ENCODE assay signal across 10 mouse cellular contexts in the genomic region with DNA sequence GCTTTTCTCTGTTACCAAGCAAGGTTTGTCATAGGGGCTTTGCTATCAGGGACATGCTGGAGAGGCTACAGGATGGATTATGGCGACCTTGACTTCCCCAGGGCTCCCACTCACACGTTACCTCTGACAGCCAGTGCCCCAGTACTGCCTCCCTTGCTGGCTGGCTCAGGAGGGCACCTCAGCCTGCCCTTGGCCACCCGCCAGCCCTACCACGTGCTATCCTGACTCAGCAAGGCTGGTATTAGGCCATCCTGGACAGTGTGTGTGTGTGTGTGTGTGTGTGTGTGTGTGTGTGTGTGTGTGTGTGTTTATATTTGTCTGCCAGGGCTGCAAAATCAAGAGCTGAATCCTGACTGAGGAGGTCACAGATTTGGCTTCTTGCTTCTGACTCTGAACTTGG. TPM values are rescaled to one million over a fixed set of nuclear protein-coding genes. Genes with fewer than 3 reads are reported as not detected.
DNase-seq lines count a peak whose midpoint lies in the region; ATAC-seq lines count a peak whose summit lies in the region.
"Had no signal": no experiment of that assay in that cellular context is flagged by ENCODE, and none has a peak within 500 bp of the region (broad histone marks: within the 10 kb centered on the region; RNA-seq: fewer than 3 reads in every experiment).

No protein-coding gene starts in this region.

- no peak overlapping the region for H3K9ac ChIP-seq in kidney, embryonic 14.5 days (ENCODE audit: low read depth, low read length)
- no peak overlapping the region for H3K9ac ChIP-seq in kidney, embryonic 15.5 days
- no peak overlapping the region for H3K9ac ChIP-seq in forebrain, embryonic 13.5 days
- H3K9ac ChIP-seq in hindbrain, embryonic 14.5 days, result no peak overlapping the region
- H3K9ac ChIP-seq: embryonic facial prominence, embryonic 13.5 days had no signal

- H3K36me3 ChIP-seq in kidney, embryonic 14.5 days (ENCODE audit: control insufficient read depth, insufficient read depth, low read length), result no peaks in the 10 kb centered on the region
- H3K36me3 ChIP-seq in kidney, embryonic 15.5 days, result no peaks in the 10 kb centered on the region
- H3K36me3 ChIP-seq in forebrain, embryonic 13.5 days (ENCODE audit: poor library complexity, severe bottlenecking), result no peaks in the 10 kb centered on the region
- no peaks in the 10 kb centered on the region for H3K36me3 ChIP-seq in hindbrain, embryonic 14.5 days (replicated peaks; ENCODE audit: control insufficient read depth, insufficient read depth)
- H3K36me3 ChIP-seq: embryonic facial prominence, embryonic 13.5 days had no signal

- H3K4me2 ChIP-seq in kidney, embryonic 14.5 days (replicated peaks; ENCODE audit: low read depth, low read length), result no peak overlapping the region
- no peak overlapping the region for H3K4me2 ChIP-seq in kidney, embryonic 15.5 days
- H3K4me2 ChIP-seq in forebrain, embryonic 13.5 days, result no peak overlapping the region
- no peak overlapping the region for H3K4me2 ChIP-seq in hindbrain, embryonic 14.5 days (replicated peaks)
- H3K4me2 ChIP-seq: embryonic facial prominence, embryonic 13.5 days had no signal

- peak; percentile 94 for DNase-seq in kidney, adult 11 months
- DNase-seq in gastrocnemius, adult 8-10 months (ENCODE audit: low spot score in 2 of 2), result peak; percentile 61 to 81
- DNase-seq in ovary, adult 18-20 months (ENCODE audit: low spot score), result peak; percentile 93
- DNase-seq in yolk sac, embryonic 10.5 days (ENCODE audit: low spot score), result no peak
- DNase-seq in hindbrain, embryonic 14.5 days (ENCODE audit: low spot score), result no peak

- no peaks in the 10 kb centered on the region for H3K27me3 ChIP-seq in kidney, embryonic 14.5 days (ENCODE audit: control insufficient read depth, insufficient read depth, low read length)
- no peaks in the 10 kb centered on the region for H3K27me3 ChIP-seq in kidney, embryonic 15.5 days
- H3K27me3 ChIP-seq in forebrain, embryonic 13.5 days, result no peaks in the 10 kb centered on the region
- H3K27me3 ChIP-seq in hindbrain, embryonic 14.5 days (ENCODE audit: control insufficient read depth, insufficient read depth, low read length), result no peaks in the 10 kb centered on the region

- no peak overlapping the region for H3K4me3 ChIP-seq in kidney, embryonic 14.5 days (ENCODE audit: low read length)
- no peak overlapping the region for H3K4me3 ChIP-seq in kidney, embryonic 15.5 days (replicated peaks)
- H3K4me3 ChIP-seq in forebrain, embryonic 13.5 days, result no peak overlapping the region
- no peak overlapping the region for H3K4me3 ChIP-seq in hindbrain, embryonic 14.5 days (replicated peaks; ENCODE audit: low read length)
- H3K4me3 ChIP-seq: embryonic facial prominence, embryonic 13.5 days had no signal

- ATAC-seq in kidney, embryonic 14.5 days (ENCODE audit: low FRiP score, low TSS enrichment), result no peak
- peak; percentile 87 for ATAC-seq in kidney, embryonic 15.5 days (replicated peaks; ENCODE audit: low FRiP score)
- ATAC-seq in forebrain, embryonic 13.5 days, result no peak
- ATAC-seq in hindbrain, embryonic 14.5 days (ENCODE audit: low FRiP score), result no peak

- WGBS in kidney, embryonic 14.5 days, result 43% methylated on average over 4 of the region's 4 CpGs
- WGBS in kidney, embryonic 15.5 days, result 37% methylated on average over 4 of the region's 4 CpGs
- 43% methylated on average over 4 of the region's 4 CpGs for WGBS in forebrain, embryonic 13.5 days
- 46% methylated on average over 4 of the region's 4 CpGs for WGBS in hindbrain, embryonic 14.5 days

- no peaks in the 10 kb centered on the region for H3K9me3 ChIP-seq in kidney, embryonic 14.5 days (ENCODE audit: control insufficient read depth, low read length)
- no peaks in the 10 kb centered on the region for H3K9me3 ChIP-seq in kidney, embryonic 15.5 days (replicated peaks)
- no peaks in the 10 kb centered on the region for H3K9me3 ChIP-seq in forebrain, embryonic 13.5 days (replicated peaks)
- H3K9me3 ChIP-seq in hindbrain, embryonic 14.5 days (ENCODE audit: control insufficient read depth, low read length), result no peaks in the 10 kb centered on the region
- H3K9me3 ChIP-seq: embryonic facial prominence, embryonic 13.5 days had no signal

- H3K27ac ChIP-seq in kidney, embryonic 14.5 days (ENCODE audit: low read depth, low read length), result no peak overlapping the region
- peak overlapping the region; percentile 13; the same call in 1 of the 2 replicates for H3K27ac ChIP-seq in kidney, embryonic 15.5 days
- H3K27ac ChIP-seq in forebrain, embryonic 13.5 days, result no peak overlapping the region
- H3K27ac ChIP-seq in hindbrain, embryonic 14.5 days, result no peak overlapping the region
- H3K27ac ChIP-seq: embryonic facial prominence, embryonic 13.5 days had no signal

- H3K4me1 ChIP-seq in kidney, embryonic 14.5 days (ENCODE audit: control insufficient read depth, insufficient read depth, low read length), result no peaks in the 10 kb centered on the region
- peaks cover 9% of the 10 kb centered on the region; the same call in 1 of the 2 replicates for H3K4me1 ChIP-seq in kidney, embryonic 15.5 days
- H3K4me1 ChIP-seq in forebrain, embryonic 13.5 days, result no peaks in the 10 kb centered on the region
- H3K4me1 ChIP-seq in hindbrain, embryonic 14.5 days (replicated peaks; ENCODE audit: control insufficient read depth, insufficient read depth, low read length), result no peaks in the 10 kb centered on the region
- H3K4me1 ChIP-seq: embryonic facial prominence, embryonic 13.5 days had no signal

RNA-seq across cellular contexts. Expression of a gene that starts 12.6 kb away (rescaled TPM):
- 12.0 and 18.7 TPM in 2 replicates for polyA plus RNA-seq in kidney, embryonic 14.5 days (2014; fragmentation: Nextera tagmentation; extraction: Ambion mirVana)
- total RNA-seq in gastrocnemius, adult 8-10 months (2022), result 100 to 1,000 TPM in 1 of 4 experiments, 10 to 100 TPM in 3; 62.5 to 101 (median 75.1) TPM
- 52.2 and 55.3 TPM in 2 replicates for polyA plus RNA-seq in kidney, embryonic 15.5 days (2015; fragmentation: Nextera tagmentation; extraction: Ambion mirVana)
- 11.3 and 12.3 TPM in 2 replicates for polyA plus RNA-seq in forebrain, embryonic 13.5 days (2015; fragmentation: Nextera tagmentation; extraction: Ambion mirVana)
- polyA plus RNA-seq in hindbrain, embryonic 14.5 days (2014; fragmentation: Nextera tagmentation; extraction: Ambion mirVana), result 34.7 and 36.2 TPM in 2 replicates

RNA-seq across cellular contexts. Expression of a gene that starts 55.4 kb away (rescaled TPM):
- polyA plus RNA-seq in kidney, embryonic 14.5 days (2014; fragmentation: Nextera tagmentation; extraction: Ambion mirVana), result not detected in 2 replicates
- not detected for total RNA-seq in gastrocnemius, adult 8-10 months (2022)
- not detected in 2 replicates for polyA plus RNA-seq in kidney, embryonic 15.5 days (2015; fragmentation: Nextera tagmentation; extraction: Ambion mirVana)
- polyA plus RNA-seq in forebrain, embryonic 13.5 days (2015; fragmentation: Nextera tagmentation; extraction: Ambion mirVana), result not detected in 2 replicates
- polyA plus RNA-seq in hindbrain, embryonic 14.5 days (2014; fragmentation: Nextera tagmentation; extraction: Ambion mirVana), result not detected in 2 replicates
- total RNA-seq: ES-E14 had no signal
- polyA plus RNA-seq: embryonic facial prominence, embryonic 13.5 days had no signal

Comparison
In these comparisons a context has a peak if more than half of its experiments do, and no peak if none do; other contexts are left out.
1. DNase-seq: peak in kidney, adult 11 months (single experiment), gastrocnemius, adult 8-10 months (2 of 2) and ovary, adult 18-20 months (single experiment); none in yolk sac, embryonic 10.5 days (single experiment) and hindbrain, embryonic 14.5 days (single experiment).